Mouse (Mus musculus): ENCODE measurements around the gene Vdac1. TPM values are rescaled to one million over a fixed set of nuclear protein-coding genes. Genes with fewer than 3 reads are reported as not detected.
"Not testable (repeated sequence)": the region's sequence is repeated elsewhere in the genome, so short reads cannot be mapped to it uniquely, and the experiment has no call there.

The Vdac1 gene
- total RNA-seq, 2 experiments from 2014 or later, result 785 to 812 TPM

GRCm38 (mm10) chr11:52374340-52374739, 13.7 kb downstream of the Vdac1 start:
- peak; percentile 84 for DNase-seq

DNA sequence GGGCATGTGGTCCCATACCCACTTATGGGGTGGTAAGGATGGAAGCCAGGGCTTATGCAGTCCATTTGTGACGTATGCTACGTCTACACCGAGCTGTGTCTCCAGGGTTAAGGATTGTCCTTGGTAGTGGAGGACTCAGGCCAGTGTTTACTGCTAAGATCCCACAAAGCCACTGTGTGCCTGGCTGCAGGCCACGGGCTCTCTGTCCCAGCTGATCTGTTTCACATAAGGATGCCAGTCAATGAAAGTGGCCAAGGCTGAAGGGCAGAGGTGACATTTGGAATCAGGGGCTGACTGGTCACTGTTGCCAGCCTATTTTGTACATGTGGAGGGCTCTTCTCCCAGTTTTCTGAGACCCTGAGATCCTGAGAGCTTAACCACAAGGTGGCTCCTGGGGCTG, 16.9 kb downstream of the Vdac1 start:
- peak; percentile 47 for DNase-seq

- DNase-seq, result no peak
These were observed 18.6 kb downstream of the Vdac1 start for GRCm38 (mm10) chr11:52379241-52379640.

GRCm38 (mm10) chr11:52383741-52384140, 23.1 kb downstream of the Vdac1 start:
- DNase-seq, result no peak

DNA sequence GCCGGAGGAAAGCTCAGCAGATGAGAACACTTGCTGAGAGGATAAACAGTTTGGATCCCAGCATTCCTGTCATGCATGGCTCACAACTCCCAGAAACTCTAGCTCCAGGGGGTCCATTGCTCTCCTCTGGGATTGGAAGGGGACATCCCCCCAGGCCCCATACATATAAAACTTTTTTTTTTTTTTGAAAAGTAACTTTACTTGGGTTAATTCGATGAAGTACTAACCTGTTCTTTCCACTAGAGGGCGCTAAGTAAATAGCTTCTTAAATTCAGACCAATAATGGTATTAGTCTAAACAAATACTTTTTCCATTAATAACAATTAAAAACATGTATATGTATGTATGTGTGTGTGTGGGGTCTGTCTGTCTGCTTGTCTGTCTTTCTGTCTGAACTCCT, 24.0 kb downstream of the Vdac1 start:
- no peak for DNase-seq

DNA sequence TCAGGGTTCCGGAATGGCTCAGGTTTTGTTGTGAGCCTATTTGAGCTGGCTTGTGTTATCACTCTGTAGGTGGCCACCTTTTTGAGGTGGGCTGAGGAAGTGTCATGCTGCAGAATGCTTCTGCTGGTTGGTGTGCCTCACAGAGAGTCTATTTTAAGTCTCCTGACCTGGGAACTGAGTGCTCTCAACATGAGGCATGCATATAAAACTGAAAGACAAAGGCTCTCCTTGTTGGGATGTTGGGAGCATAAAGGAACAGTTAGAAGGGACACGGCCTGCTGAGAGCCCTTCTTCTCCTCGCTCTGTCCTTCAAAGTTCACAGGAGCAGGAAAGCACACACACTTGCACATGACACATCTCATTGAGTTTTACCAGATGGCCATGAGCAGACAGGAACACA, 26.2 kb downstream of the Vdac1 start:
- no peak for DNase-seq

GRCm38 (mm10) chr11:52388150-52388549, 27.5 kb downstream of the Vdac1 start:
- no peak for DNase-seq

DNA sequence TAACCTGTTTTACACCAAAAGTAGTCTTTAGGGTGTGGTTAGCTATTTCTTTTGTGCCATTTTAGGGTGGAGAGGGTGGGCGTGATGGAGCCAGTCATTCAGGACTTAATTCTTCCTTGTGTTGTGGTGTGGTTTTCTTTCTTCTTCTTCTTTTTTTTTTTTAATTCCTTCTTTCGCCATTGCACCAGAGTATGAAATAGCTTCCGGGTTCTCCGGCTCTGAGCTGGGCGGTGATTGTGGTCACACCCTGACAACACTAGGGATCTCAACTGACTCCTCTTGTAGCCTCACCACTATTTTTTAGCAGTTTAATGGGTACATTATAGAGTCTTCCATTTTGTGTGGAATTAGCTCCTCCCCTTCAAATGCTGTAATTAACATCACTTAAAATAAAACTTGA, 28.3 kb downstream of the Vdac1 start:
- not testable (repeated sequence) for DNase-seq

GRCm38 (mm10) chr11:52389933-52390332, 29.3 kb downstream of the Vdac1 start:
- DNase-seq, result no peak

GRCm38 (mm10) chr11:52394494-52394893, 33.8 kb downstream of the Vdac1 start:
- no peak for DNase-seq

DNA sequence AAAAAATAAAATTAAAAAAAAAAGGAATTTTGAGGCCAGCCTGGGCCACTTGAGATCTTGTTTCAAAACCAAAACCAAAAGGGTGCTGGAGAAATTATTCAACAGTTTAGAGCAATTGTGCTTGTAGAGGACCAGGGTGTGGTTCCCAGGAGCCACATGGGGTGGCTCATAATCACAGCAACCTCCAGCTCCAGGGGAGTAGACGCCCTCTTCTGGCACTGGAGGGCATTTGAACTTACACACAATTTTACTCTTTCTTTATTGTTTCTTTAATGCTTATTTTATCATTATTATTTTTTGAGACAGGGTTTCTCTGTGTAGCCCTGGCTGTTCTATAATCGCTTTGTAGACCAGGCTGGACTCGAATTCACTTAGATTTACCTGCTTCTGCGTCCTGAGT, 34.7 kb downstream of the Vdac1 start:
- DNase-seq, result no peak

DNA sequence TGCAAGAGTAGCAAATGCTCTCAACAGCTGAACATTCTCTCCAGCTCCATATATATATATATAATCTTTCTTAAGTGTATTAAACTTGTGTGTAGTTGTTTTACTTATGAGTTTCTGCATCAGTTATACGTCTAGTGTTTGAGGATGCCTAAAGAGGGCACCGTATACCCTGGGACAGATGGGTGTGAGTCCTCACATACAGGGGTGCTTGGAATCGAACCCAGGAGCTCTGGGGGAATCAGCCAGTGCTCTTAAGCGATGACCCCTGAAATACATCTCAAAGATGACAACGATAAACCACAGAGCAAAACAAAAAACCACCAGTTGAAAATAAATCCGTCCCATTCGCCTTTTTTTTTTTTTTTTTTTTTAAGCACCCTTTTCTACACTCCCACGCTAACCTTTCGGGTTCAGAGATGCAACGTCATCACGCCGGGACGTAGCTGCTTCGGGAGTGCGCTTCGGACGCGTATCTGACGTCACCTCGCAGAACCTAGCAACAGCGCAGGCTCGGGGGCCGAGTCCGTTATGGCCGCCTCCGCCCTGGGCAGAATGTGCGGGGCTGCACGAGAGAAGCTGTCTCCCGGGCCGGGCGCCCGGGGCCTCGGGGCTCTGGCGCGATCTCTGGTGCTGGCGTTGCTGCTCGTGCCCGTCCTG, 35.4 kb downstream of the Vdac1 start, which contains the start of gene 9530068E07Rik:
9530068E07Rik (plus strand) TSS at position 489 of the 657 bp plus-strand sequence.
- DNase-seq, result peak; percentile 91

- DNase-seq, result no peak
These were observed 36.0 kb downstream of the Vdac1 start for GRCm38 (mm10) chr11:52396597-52397188.

DNA sequence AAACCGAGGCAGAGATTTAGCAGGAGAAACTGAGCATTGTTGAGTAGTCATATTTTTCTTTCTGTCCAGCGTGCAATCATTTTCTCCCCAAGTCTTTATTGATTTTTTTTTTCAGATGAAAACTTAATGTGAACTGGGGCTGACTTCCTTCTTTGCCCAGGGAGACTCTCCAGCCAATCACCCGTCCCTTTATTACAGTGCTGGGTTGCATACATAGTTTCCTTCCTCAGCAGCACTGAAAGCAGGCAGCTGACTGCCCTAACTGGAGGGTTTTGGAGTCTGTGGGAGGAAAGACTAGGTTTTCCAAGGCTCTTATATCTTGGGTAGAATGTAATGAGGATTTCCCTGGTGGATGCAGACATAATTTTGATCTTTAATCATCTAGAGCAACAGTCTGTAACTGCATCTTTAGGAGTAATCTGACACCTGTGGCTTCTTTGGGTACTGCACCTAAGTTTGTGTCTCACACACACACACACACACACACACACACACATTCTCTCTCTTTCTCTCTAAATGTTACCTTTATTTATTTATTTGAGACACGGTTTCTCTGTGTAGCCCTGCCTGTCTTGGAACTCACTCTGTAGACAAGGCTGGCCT, 36.8 kb downstream of the Vdac1 start:
- no peak for DNase-seq

DNA sequence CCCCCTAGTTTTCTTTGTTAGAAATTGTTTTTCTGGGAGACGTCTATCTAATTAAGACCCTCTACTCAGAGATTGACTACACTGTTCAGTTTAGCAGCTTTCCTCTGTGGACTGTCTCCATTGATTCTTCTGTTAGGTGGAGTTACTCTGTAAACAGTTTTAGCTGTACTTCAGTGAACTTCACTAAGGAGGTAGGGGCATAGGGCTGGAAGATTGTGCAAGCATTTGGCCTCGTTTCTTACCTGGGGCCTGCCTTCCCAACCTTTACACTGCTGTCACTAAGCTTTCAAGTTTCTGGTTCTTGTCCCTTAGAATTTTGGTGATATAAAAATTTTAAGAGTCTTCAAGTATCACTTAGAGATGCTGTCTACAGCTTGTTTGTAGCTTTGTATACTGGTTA, 40.8 kb downstream of the Vdac1 start:
- DNase-seq, result no peak

GRCm38 (mm10) chr11:52402566-52402965, 41.9 kb downstream of the Vdac1 start:
- DNase-seq, result no peak

- no peak for DNase-seq
These were observed 43.5 kb downstream of the Vdac1 start for GRCm38 (mm10) chr11:52404209-52404608.

GRCm38 (mm10) chr11:52405196-52405688, 44.6 kb downstream of the Vdac1 start:
- DNase-seq, result no peak

DNA sequence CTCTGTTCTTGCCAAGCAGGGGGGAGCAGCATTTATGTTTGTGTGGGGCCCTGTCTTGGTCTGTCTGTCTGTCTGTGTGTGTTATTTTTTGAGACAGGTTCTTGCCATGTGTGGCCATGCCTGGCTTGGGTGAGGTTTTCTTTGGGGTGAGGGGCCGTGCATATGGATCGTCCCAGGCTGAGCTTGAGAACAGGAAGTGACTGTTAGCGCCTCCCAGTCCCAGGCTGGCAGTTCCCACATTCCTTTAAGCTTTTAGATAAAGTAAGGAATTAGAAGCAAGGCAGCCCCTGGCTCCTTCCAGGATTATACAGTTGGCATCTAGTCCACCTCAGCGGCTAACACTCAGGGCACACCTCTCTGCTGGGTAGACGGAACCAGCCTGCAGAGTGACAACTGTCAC, 48.7 kb downstream of the Vdac1 start:
- no peak for DNase-seq

DNA sequence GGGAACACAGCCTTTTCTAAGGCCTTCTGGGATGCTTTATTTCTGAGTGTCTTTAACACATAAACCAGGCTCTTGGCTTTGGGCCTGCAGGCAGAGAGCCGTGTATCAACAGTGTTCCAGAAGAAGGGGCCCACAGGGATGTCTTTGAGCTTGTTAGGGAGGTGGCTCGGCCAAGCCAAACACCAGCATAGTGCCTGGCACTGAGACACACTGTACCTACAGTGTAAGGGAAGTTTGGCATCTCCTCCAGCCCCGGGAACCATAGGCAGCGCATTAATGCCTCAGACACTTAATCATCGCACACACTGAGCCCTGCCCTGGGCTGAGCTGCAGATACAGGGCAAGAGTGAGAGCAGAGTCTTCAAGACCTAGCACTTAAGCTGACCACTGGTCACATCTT, 57.7 kb downstream of the Vdac1 start:
- DNase-seq, result no peak

- no peak for DNase-seq
These were observed 58.6 kb downstream of the Vdac1 start for GRCm38 (mm10) chr11:52419246-52419645.

GRCm38 (mm10) chr11:52419861-52420260, 59.2 kb downstream of the Vdac1 start:
- no peak for DNase-seq

- no peak for DNase-seq
These were observed 59.8 kb downstream of the Vdac1 start for GRCm38 (mm10) chr11:52420296-52421052.

Data from heart, postnatal 4 days (tissue).